Mouse (Mus musculus) cerebellum, adult 2 months (tissue): ENCODE results near the gene Ppm1m.

Experiments used
- CTCF ChIP-seq: fragments of 200-500 bp; IDR thresholded peaks from 2 replicates; pipeline ENCODE4 v1.5.1; 2011; ENCODE audit warnings: low read depth, mild to moderate bottlenecking, control low read depth, low read length, moderate library complexity, borderline replicate concordance; ENCODE audit not compliant: insufficient read depth
- POLR2A ChIP-seq: fragments of 200-500 bp; IDR thresholded peaks from 2 replicates; pipeline ENCODE4 v1.6.1; 2011; ENCODE audit warnings: low read length, control low read depth, borderline replicate concordance; ENCODE audit not compliant: insufficient read depth

- TF ChIP-seq CTCF (no peak), POLR2A (0 out of 2 replicates have a peak, but pooled peaks have one; percentile 19)
Measured at GRCm38 (mm10) chr9:106198962-106199458, 536 bp downstream of the Ppm1m start.
